Mouse (Mus musculus) CH12.LX (cell line): ENCODE results near the gene Fyb2. TPM values are rescaled to one million over a fixed set of nuclear protein-coding genes. Genes with fewer than 3 reads are reported as not detected.

Source experiments
- DNase-seq: peaks from one replicate; pipeline ENCODE4 v3.0.0-alpha.2; 2013; ENCODE audit errors: extremely low read depth
- H3K27ac ChIP-seq: 2 replicates; pipeline ENCODE4 v1.5.1; 2012; ENCODE audit warnings: low read depth, mild to moderate bottlenecking, control low read depth, moderate library complexity; ENCODE audit not compliant: insufficient read depth
- H3K27me3 ChIP-seq: replicated peaks from 2 replicates; pipeline ENCODE3; 2012; ENCODE audit warnings: inconsistent platforms
- H3K36me3 ChIP-seq, 2 experiments: replicated peaks in 1 of 2; 2 replicates each; pipeline versions ENCODE3 to v1.6.1; 2012; ENCODE audit warnings: inconsistent platforms in 1 of 2, low read length in 1 of 2, mild to moderate bottlenecking in 1 of 2, mixed read lengths in 1 of 2, moderate library complexity in 1 of 2; ENCODE audit not compliant: control insufficient read depth in 1 of 2, insufficient read depth in 1 of 2
- H3K4me1 ChIP-seq, 2 experiments: 2 replicates each; pipeline ENCODE4 v1.6.1; 2012; ENCODE audit warnings: inconsistent platforms in 1 of 2, moderate library complexity in 1 of 2; ENCODE audit not compliant: insufficient read depth in 2 of 2, control insufficient read depth in 1 of 2
- H3K4me2 ChIP-seq: 2 replicates; pipeline ENCODE4 v1.6.1; 2012; ENCODE audit warnings: low read depth, mild to moderate bottlenecking, control low read depth; ENCODE audit not compliant: poor library complexity, insufficient read depth, severe bottlenecking
- H3K4me3 ChIP-seq, 3 experiments: fragments of 150-350 bp in 1 of 3; sonication (generic) in 1 of 3; replicated peaks in 1 of 3; 2 replicates each; pipeline versions ENCODE3 to v1.5.1; 2011 to 2012; ENCODE audit warnings: low read depth in 2 of 3, low read length in 2 of 3, mild to moderate bottlenecking in 2 of 3, moderate library complexity in 2 of 3, control low read depth in 1 of 3, improper control_type of control experiment in 1 of 3, inconsistent platforms in 1 of 3, mixed read lengths in 1 of 3; ENCODE audit not compliant: poor library complexity in 1 of 3
- H3K79me2 ChIP-seq: replicated peaks from 2 replicates; pipeline ENCODE4 v1.6.1; 2012; ENCODE audit warnings: mild to moderate bottlenecking, moderate library complexity; ENCODE audit not compliant: control insufficient read depth, poor library complexity, insufficient read depth, severe bottlenecking; ENCODE audit errors: extremely low read depth
- H3K9ac ChIP-seq: 2 replicates; pipeline ENCODE4 v1.6.1; 2012; ENCODE audit warnings: low read depth, mild to moderate bottlenecking, control low read depth, moderate library complexity; ENCODE audit not compliant: insufficient read depth
- H3K9me3 ChIP-seq: replicated peaks from 2 replicates; pipeline ENCODE3; 2012; ENCODE audit warnings: low read length, inconsistent platforms, mixed read lengths
- CHD1 ChIP-seq: IDR thresholded peaks from 2 replicates; pipeline ENCODE4 v1.6.1; 2012; ENCODE audit warnings: low read depth, low read length, improper control_type of control experiment, inconsistent platforms
- CHD2 ChIP-seq: IDR thresholded peaks from 2 replicates; pipeline ENCODE4 v1.6.1; 2011; ENCODE audit warnings: low read length, improper control_type of control experiment
- ELF1 ChIP-seq: IDR thresholded peaks from 2 replicates; pipeline ENCODE4 v1.6.1; 2014; ENCODE audit warnings: low read depth, mild to moderate bottlenecking, inconsistent platforms, low read length, improper control_type of control experiment
- JUND ChIP-seq: conservative IDR thresholded peaks from 2 replicates; pipeline ENCODE4 v1.6.1; 2011; ENCODE audit warnings: low read depth, low read length, improper control_type of control experiment
- KAT2A ChIP-seq: IDR thresholded peaks from 2 replicates; pipeline ENCODE4 v1.6.1; 2012; ENCODE audit warnings: low read length, improper control_type of control experiment, inconsistent platforms; ENCODE audit not compliant: insufficient replicate concordance
- MAZ ChIP-seq: IDR thresholded peaks from 2 replicates; pipeline ENCODE4 v1.6.1; 2012; ENCODE audit warnings: low read depth, mild to moderate bottlenecking, inconsistent platforms, low read length, improper control_type of control experiment, moderate library complexity
- MYC ChIP-seq: IDR thresholded peaks from 2 replicates; pipeline ENCODE4 v1.6.1; 2011; ENCODE audit warnings: low read depth, mild to moderate bottlenecking, improper control_type of control experiment, low read length
- NELFE ChIP-seq: IDR thresholded peaks from 2 replicates; pipeline ENCODE4 v1.6.1; 2011; ENCODE audit warnings: low read depth, low read length, improper control_type of control experiment
- POLR2A ChIP-seq: IDR thresholded peaks from 2 replicates; pipeline ENCODE4 v1.6.1; 2011; ENCODE audit warnings: low read depth, mild to moderate bottlenecking, improper control_type of control experiment, low read length
- RCOR1 ChIP-seq: conservative IDR thresholded peaks from 2 replicates; pipeline ENCODE4 v1.6.1; 2012; ENCODE audit warnings: low read depth, mild to moderate bottlenecking, inconsistent platforms, low read length, improper control_type of control experiment
- SIN3A ChIP-seq: IDR thresholded peaks from 2 replicates; pipeline ENCODE4 v1.6.1; 2012; ENCODE audit warnings: low read length, improper control_type of control experiment, inconsistent platforms
- TCF12 ChIP-seq: IDR thresholded peaks from 2 replicates; pipeline ENCODE4 v1.6.1; 2014; ENCODE audit warnings: low read depth, mild to moderate bottlenecking, inconsistent platforms, low read length, improper control_type of control experiment
- USF1 ChIP-seq: IDR thresholded peaks from 2 replicates; pipeline ENCODE4 v1.6.1; 2014; ENCODE audit warnings: low read depth, mild to moderate bottlenecking, inconsistent platforms, low read length, improper control_type of control experiment
- ZNF384 ChIP-seq: IDR thresholded peaks from 2 replicates; pipeline ENCODE4 v1.6.1; 2012; ENCODE audit warnings: low read depth, low read length, improper control_type of control experiment, inconsistent platforms
- dilution Hi-C: fragments of 300-500 bp; cut with MboI; formaldehyde crosslinking; loops from 2 replicates; pipeline ENCODE4 v1.14.3; 2020; ENCODE audit warnings: low sequenced_read_pairs; ENCODE audit not compliant: extremely low pct_unique_long_range_greater_than_20kb, extremely low pct_ligation_motif_present
- in situ Hi-C: fragments of 300-500 bp; cut with MboI; formaldehyde crosslinking; loops from 3 replicates; pipeline ENCODE4 v1.14.3; 2019; ENCODE audit warnings: low sequenced_read_pairs, low pct_ligation_motif_present, low pct_unique_long_range_greater_than_20kb, mixed read lengths
- polyA plus RNA-seq: library from polyadenylated mRNA; unstranded; fragments of >175 nt; gene quantifications from 2 replicates; pipeline ENCODE4 v1.2.1, GENCODE M21; 2012; ENCODE audit warnings: low read depth; ENCODE audit not compliant: insufficient read length
- total RNA-seq, 2 experiments: library from RNA; depleted of rRNA; stranded (reverse); fragments of 300-350 nt in 1 of 2; fragments of >200 nt in 1 of 2; gene quantifications; 2 replicates each; pipeline ENCODE4 v1.2.3; 2012 to 2014

Gene Fyb2
- total and polyA plus RNA-seq, 3 experiments, result 0.28 TPM; not detected in 2

DNA sequence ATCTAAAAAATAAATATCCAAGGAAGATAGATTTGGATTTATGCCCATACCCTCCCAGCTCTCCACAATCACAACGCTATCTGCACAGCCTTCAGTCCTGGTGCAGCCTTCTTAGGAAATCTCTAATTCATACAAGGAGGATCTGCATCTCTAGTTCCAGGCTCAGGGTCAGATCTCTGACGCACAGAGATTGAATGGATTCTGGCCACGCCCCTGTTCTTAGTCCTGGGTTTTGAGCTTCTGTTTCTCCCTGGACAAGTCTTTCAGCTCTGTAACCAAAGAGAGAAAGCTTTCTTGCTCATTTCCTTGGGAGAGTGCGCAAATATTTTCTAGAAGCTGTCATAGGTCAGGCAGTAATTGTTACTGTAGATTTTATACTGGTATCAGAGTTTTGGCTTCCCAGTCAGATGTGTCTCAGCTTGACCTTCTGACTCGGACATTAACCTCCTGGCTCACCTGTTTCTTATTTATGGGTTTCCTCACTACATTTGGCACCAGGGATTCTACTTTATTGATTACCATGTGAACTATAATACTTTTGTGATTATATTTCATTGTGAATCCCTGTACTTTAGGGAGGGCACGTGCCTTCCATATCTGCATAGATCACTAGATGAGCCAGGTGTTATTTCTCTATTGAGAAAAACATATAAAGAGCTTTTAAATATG is 62.0 kb downstream of the Fyb2 start:
- no peaks in the 10 kb centered on the region for H3K27me3 ChIP-seq
- no peak overlapping the region for H3K27ac ChIP-seq
- no peak overlapping the region for H3K4me2 ChIP-seq
- no peak overlapping the region for H3K4me3 ChIP-seq
- dilution Hi-C loops, result no loop called here
- no peak for DNase-seq
- in situ Hi-C loops, result no loop called here
- no peak overlapping the region for H3K9ac ChIP-seq
- TF ChIP-seq POLR2A, result no peak
- no peak for TF ChIP-seq ELF1
- TF ChIP-seq NELFE, result no peak
- no peak for TF ChIP-seq MAZ
- TF ChIP-seq CHD2, result no peak
- no peak for TF ChIP-seq ZNF384
- TF ChIP-seq RCOR1, result no peak
- TF ChIP-seq SIN3A, result no peak
- TF ChIP-seq JUND, result no peak
- H3K36me3 ChIP-seq, result no peaks in the 10 kb centered on the region
- no peaks in the 10 kb centered on the region for H3K9me3 ChIP-seq
- H3K79me2 ChIP-seq, result no peaks in the 10 kb centered on the region
- H3K4me1 ChIP-seq, result peaks cover 0 to 6% of the 10 kb centered on the region in 2 experiments; a peak in 1 of 4 replicates

- no peak for TF ChIP-seq CHD1
- TF ChIP-seq KAT2A, result no peak
- no peak for TF ChIP-seq USF1
- no peak for TF ChIP-seq CHD2
- TF ChIP-seq ZNF384, result peak; percentile 41; the same call in 1 of the 2 replicates
- TF ChIP-seq TCF12, result no peak
- TF ChIP-seq MYC, result no peak
- Histone ChIP-seq H3K9me3 (no peaks in the 10 kb centered on the region), H3K4me3 (no peak overlapping the region), H3K9ac (no peak overlapping the region), H3K79me2 (no peaks in the 10 kb centered on the region), H3K4me1 (peaks cover 0 to 15% of the 10 kb centered on the region in 2 experiments; a peak in 2 of 4 replicates), H3K27ac (no peak overlapping the region), H3K36me3 (no peaks in the 10 kb centered on the region), H3K4me2 (no peak overlapping the region), H3K27me3 (no peaks in the 10 kb centered on the region)
- dilution Hi-C loops (no loop called here), in situ Hi-C loops (no loop called here)
- no peak for DNase-seq
Observed at GRCm38 (mm10) chr4:104985960-104986632, 72.8 kb downstream of the Fyb2 start.
